Mouse (Mus musculus) stomach, adult 2 months (tissue): ENCODE results near the gene Eef1akmt1. TPM values are rescaled to one million over a fixed set of nuclear protein-coding genes. Genes with fewer than 3 reads are reported as not detected.

Experiments used
- polyA plus RNA-seq: library from polyadenylated mRNA; depleted of rRNA; stranded (reverse); fragments of >200 nt; gene quantifications from 2 replicates; pipeline ENCODE4 v1.2.3, GENCODE M21; 2012; rRNA removed

The Eef1akmt1 gene
- polyA plus RNA-seq: 2.9 and 3.7 TPM in 2 replicates

DNA sequence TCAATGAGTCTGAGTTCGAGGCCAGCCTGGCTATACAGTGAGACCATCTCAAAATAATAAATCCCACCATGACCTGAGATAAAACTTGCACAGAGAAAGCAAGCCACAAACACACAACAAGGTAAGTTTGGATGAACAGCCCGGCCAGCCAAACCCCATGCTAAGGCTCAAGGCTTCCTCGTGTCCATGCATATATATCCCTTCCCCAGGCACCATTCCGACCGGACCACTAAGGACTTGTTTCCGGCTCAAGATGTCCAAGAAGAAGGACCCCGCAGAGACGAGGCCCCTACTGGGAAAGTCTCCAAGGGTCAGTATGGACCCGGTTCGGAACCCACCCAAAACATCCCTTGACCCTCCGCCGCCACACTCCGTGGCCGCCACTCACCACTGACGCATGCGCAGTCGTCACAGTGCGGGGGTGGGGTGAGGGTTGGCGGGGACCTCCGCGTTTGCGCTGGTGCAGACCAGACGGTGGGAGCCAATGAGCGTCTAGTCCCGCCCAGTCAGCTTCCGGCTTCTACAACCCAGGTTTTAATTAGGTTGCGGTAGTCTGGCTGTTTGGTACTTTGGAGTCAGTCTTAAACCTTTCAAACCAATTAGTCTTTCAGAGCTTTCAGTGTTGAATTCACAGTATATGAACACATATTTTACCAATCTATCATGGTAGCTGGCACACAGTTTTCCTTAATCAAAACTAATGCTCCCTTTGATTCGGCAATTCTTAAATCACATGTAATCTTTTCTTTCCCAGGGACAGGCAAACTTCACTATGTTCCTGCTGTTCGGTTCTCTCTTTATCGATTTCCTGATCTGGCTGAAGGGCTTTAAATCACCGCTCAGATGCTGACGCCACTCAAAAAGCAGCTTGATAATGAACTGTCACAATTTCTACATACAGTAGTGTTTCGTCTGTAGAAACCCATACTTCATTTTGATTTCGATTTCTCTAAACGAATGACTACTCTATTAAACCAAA is at the start of gene Eef1akmt1:
Gene Eef1akmt1 (minus strand): TSS at position 458 of the 979 bp plus-strand sequence.

DNA sequence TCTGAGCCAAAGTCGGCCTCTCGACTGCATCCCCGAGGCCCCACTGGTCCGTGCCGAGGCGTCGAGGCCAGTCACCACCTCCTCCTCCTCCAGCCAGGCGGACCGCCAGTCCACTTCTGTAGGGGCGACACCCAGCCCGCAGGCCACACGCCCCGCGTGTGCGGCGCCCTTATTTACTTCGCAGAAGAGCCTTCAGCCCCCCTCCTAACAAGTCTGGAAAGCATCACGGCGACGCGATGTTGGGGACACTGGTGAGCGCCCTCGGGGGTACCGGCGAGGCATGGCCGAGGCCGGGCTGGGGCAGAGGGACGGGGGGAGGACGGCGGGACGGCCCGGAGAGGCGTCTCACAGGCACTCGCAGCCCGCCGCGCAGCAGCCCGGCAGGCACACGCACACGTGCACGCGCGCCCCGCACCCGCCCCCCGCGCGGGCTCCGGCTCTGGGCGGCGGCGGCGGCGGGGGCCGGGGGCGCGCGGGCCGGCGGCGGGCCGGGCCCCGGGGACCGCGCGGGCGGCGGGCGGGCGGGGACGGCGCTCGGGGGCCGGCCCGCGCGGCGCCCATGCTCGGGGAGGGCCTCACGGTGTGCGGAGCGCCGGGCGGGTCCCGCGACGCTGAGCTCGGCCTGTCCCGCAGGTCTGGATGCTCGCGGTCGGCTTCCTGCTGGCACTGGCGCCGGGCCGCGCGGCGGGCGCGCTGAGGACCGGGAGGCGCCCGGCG is 46.6 kb downstream of the Eef1akmt1 start, which contains the start of gene Il17d:
Gene Il17d (plus strand): TSS at position 107 of the 717 bp plus-strand sequence.

Other genes with a start within 250 kb of the Eef1akmt1 start
- gene Cryl1, start 173.1 kb downstream of the Eef1akmt1 start, polyA plus RNA-seq: 7.9 and 10.0 TPM in 2 replicates
- 0.83 and 1.1 TPM in 2 replicates for gene Ift88, start 147.6 kb downstream of the Eef1akmt1 start, polyA plus RNA-seq
- gene Il17d, start 46.8 kb downstream of the Eef1akmt1 start, polyA plus RNA-seq: 8.9 and 14.4 TPM in 2 replicates
- gene Xpo4, start 93.8 kb upstream of the Eef1akmt1 start, polyA plus RNA-seq: 0.26 and 0.74 TPM in 2 replicates
- gene Gm49361, start 174.5 kb upstream of the Eef1akmt1 start, polyA plus RNA-seq: not detected in 2 replicates
- 9.5 and 19.2 TPM in 2 replicates for gene Lats2, start 186.8 kb upstream of the Eef1akmt1 start, polyA plus RNA-seq
- 6.9 and 20.0 TPM in 2 replicates for gene Sap18, start 226.6 kb upstream of the Eef1akmt1 start, polyA plus RNA-seq